In the genomic region with DNA sequence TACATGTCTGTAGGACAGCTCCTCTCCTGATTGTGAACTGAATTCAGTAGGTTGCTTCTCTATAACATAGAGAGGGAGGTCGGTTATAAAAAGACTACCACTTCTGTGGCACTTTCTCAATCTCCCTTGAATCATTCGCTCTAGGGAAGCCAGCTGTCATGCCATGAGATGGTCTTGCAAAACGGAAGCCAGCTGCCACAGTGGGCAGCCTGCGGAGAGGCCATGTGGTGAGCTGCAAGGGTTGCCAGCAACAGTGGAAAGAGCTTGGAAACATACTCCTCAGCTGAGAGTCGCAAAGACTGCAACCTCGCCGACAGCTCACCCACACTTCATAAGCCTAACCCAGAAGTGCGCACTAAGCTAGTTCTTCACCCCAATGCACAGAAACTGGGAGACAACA, we compare ENCODE assay signal across 14 mouse cellular contexts. TPM values are rescaled to one million over a fixed set of nuclear protein-coding genes. Genes with fewer than 3 reads are reported as not detected.
A peak's percentile ranks its signal among the peaks of the same experiment; 100 is the strongest.
DNase-seq lines count a peak whose midpoint lies in the region; ATAC-seq and TF ChIP-seq lines count a peak whose summit lies in the region.
"Had no signal": no experiment of that assay in that cellular context is flagged by ENCODE, and none has a peak within 500 bp of the region (broad histone marks: within the 10 kb centered on the region; RNA-seq: fewer than 3 reads in every experiment).

No protein-coding gene starts in this region.

- intact Hi-C loops in left cerebral cortex, postnatal 25 days (cut with DNase I): no loop called here

- H3K27ac ChIP-seq in hindbrain, embryonic 15.5 days (replicated peaks): no peak overlapping the region
- H3K27ac ChIP-seq in hindbrain, embryonic 11.5 days (ENCODE audit: low read depth, low read length): no peak overlapping the region
- no peak overlapping the region for H3K27ac ChIP-seq in forebrain, embryonic 11.5 days (ENCODE audit: low read depth, low read length)
- H3K27ac ChIP-seq: heart, adult 2 months; limb, embryonic 13.5 days had no signal

- no peaks in the 10 kb centered on the region for H3K9me3 ChIP-seq in hindbrain, embryonic 15.5 days
- H3K9me3 ChIP-seq in hindbrain, embryonic 11.5 days (ENCODE audit: control insufficient read depth, low read length): no peaks in the 10 kb centered on the region
- H3K9me3 ChIP-seq in forebrain, embryonic 11.5 days (ENCODE audit: control insufficient read depth, low read length): no peaks in the 10 kb centered on the region
- H3K9me3 ChIP-seq: limb, embryonic 13.5 days had no signal

- H3K4me1 ChIP-seq in hindbrain, embryonic 15.5 days (replicated peaks): no peaks in the 10 kb centered on the region
- no peaks in the 10 kb centered on the region for H3K4me1 ChIP-seq in hindbrain, embryonic 11.5 days (replicated peaks; ENCODE audit: control insufficient read depth, insufficient read depth, low read length)
- H3K4me1 ChIP-seq in forebrain, embryonic 11.5 days (replicated peaks; ENCODE audit: control insufficient read depth, insufficient read depth, low read length): no peaks in the 10 kb centered on the region
- H3K4me1 ChIP-seq: limb, embryonic 13.5 days had no signal

- DNase-seq in hindbrain, embryonic 11.5 days (ENCODE audit: low spot score): no peak
- peak; percentile 25 for DNase-seq in brain, embryonic 14.5 days (ENCODE audit: low read depth)
- DNase-seq in cerebellum, postnatal 14 days: peak; percentile 85
- DNase-seq in left cerebral cortex, postnatal 25 days (ENCODE audit: low spot score in 2 of 2): peak; percentile 12 to 77
- no peak for DNase-seq in forebrain, embryonic 11.5 days (ENCODE audit: low spot score)
- DNase-seq in kidney, adult 8-10 months: no peak
- DNase-seq: adrenal gland, adult 2 months; kidney, postnatal 36 days; midbrain, embryonic 14.5 days had no signal

- no peaks in the 10 kb centered on the region for H3K27me3 ChIP-seq in hindbrain, embryonic 15.5 days
- H3K27me3 ChIP-seq in hindbrain, embryonic 11.5 days (ENCODE audit: control insufficient read depth, insufficient read depth, low read length): no peaks in the 10 kb centered on the region
- no peaks in the 10 kb centered on the region for H3K27me3 ChIP-seq in forebrain, embryonic 11.5 days (ENCODE audit: control insufficient read depth, insufficient read depth, low read length)
- H3K27me3 ChIP-seq: limb, embryonic 13.5 days had no signal

- no peak overlapping the region for H3K4me2 ChIP-seq in hindbrain, embryonic 15.5 days
- no peak overlapping the region for H3K4me2 ChIP-seq in hindbrain, embryonic 11.5 days (replicated peaks; ENCODE audit: low read depth, low read length)
- H3K4me2 ChIP-seq in forebrain, embryonic 11.5 days (ENCODE audit: low read depth, low read length, severe bottlenecking): no peak overlapping the region
- H3K4me2 ChIP-seq: limb, embryonic 13.5 days had no signal

- no peak for TF ChIP-seq POLR2A in brain, embryonic 14.5 days (IDR thresholded peaks at IDR 0.05; ENCODE audit: borderline replicate concordance, extremely low read depth, insufficient read depth, insufficient read length, poor library complexity, severe bottlenecking)

- no peaks in the 10 kb centered on the region for H3K36me3 ChIP-seq in hindbrain, embryonic 15.5 days
- H3K36me3 ChIP-seq in hindbrain, embryonic 11.5 days (ENCODE audit: control insufficient read depth, insufficient read depth, low read length): no peaks in the 10 kb centered on the region
- H3K36me3 ChIP-seq in forebrain, embryonic 11.5 days (ENCODE audit: control insufficient read depth, insufficient read depth, low read length): no peaks in the 10 kb centered on the region
- H3K36me3 ChIP-seq: limb, embryonic 13.5 days had no signal

- peak; percentile 54; the same call in 1 of the 2 replicates for ATAC-seq in hindbrain, embryonic 15.5 days (ENCODE audit: low FRiP score, low read depth)
- no peak for ATAC-seq in hindbrain, embryonic 11.5 days (ENCODE audit: low FRiP score)
- ATAC-seq in monocyte, adult 5-6 weeks (replicated peaks; ENCODE audit: insufficient number of reproducible peaks, low FRiP score, low TSS enrichment, poor library complexity, severe bottlenecking): no peak
- ATAC-seq in forebrain, embryonic 11.5 days (replicated peaks; ENCODE audit: low FRiP score): no peak

- H3K9ac ChIP-seq in hindbrain, embryonic 15.5 days: no peak overlapping the region
- no peak overlapping the region for H3K9ac ChIP-seq in hindbrain, embryonic 11.5 days (ENCODE audit: low read depth, low read length)
- H3K9ac ChIP-seq in forebrain, embryonic 11.5 days (ENCODE audit: low read length): no peak overlapping the region
- H3K9ac ChIP-seq: limb, embryonic 13.5 days had no signal

- no peak overlapping the region for H3K4me3 ChIP-seq in hindbrain, embryonic 15.5 days
- no peak overlapping the region for H3K4me3 ChIP-seq in hindbrain, embryonic 11.5 days (ENCODE audit: low read depth, low read length)
- no peak overlapping the region for H3K4me3 ChIP-seq in forebrain, embryonic 11.5 days (ENCODE audit: low read depth, low read length)
- H3K4me3 ChIP-seq: heart, adult 2 months; limb, embryonic 13.5 days had no signal

- TF ChIP-seq CTCF in brain, embryonic 14.5 days (IDR thresholded peaks at IDR 0.05; ENCODE audit: borderline replicate concordance, extremely low read depth, insufficient read depth, insufficient read length): no peak

- WGBS in hindbrain, embryonic 15.5 days: 66% methylated on average over 8 of the region's 8 CpGs
- WGBS in hindbrain, embryonic 11.5 days: 70% methylated on average over 8 of the region's 8 CpGs
- 88% methylated on average over 8 of the region's 8 CpGs for WGBS in forebrain, embryonic 11.5 days

RNA-seq across cellular contexts. Expression of a gene that starts 13.8 kb away (rescaled TPM):
- polyA plus RNA-seq in hindbrain, embryonic 15.5 days (2015; fragmentation: Nextera tagmentation; extraction: Ambion mirVana): 4.4 and 5.0 TPM in 2 replicates
- 0.47 and 0.97 TPM in 2 replicates for polyA plus RNA-seq in hindbrain, embryonic 11.5 days (2014; fragmentation: Nextera tagmentation; extraction: Ambion mirVana)
- 3.0 and 5.6 TPM in 2 replicates for polyA plus RNA-seq in brain, embryonic 14.5 days (2012; rRNA removed)
- total RNA-seq in left cerebral cortex, postnatal 25 days (2021): 10 to 100 TPM; 19.3 to 20.0 TPM
- not detected in 3 replicates for total RNA-seq in monocyte, adult 5-6 weeks (2017)
- polyA plus RNA-seq in forebrain, embryonic 11.5 days (2014; fragmentation: Nextera tagmentation; extraction: Ambion mirVana): 0.43 and 0.71 TPM in 2 replicates
- polyA plus RNA-seq: thymus, postnatal 0 days had no signal

Comparison
In these comparisons a context has a peak if more than half of its experiments do, and no peak if none do; other contexts are left out.
1. DNase-seq: peak in brain, embryonic 14.5 days (single experiment), cerebellum, postnatal 14 days (2 of 2) and left cerebral cortex, postnatal 25 days (2 of 2); none in hindbrain, embryonic 11.5 days (single experiment), forebrain, embryonic 11.5 days (single experiment) and kidney, adult 8-10 months (0 of 2).